Mouse (Mus musculus) C2C12 (cell line): ENCODE measurements around the gene Greb1.

ENCODE experiments used
- CEBPB ChIP-seq: IDR thresholded peaks from one replicate; pipeline ENCODE4 v1.6.1; 2011; ENCODE audit warnings: low read depth, mild to moderate bottlenecking, control low read depth, moderate library complexity
- CTCF ChIP-seq: IDR thresholded peaks from one replicate; pipeline ENCODE4 v1.5.1; 2011; ENCODE audit not compliant: control insufficient read depth, insufficient read depth, insufficient read length
- FOSL1 ChIP-seq: IDR thresholded peaks from one replicate; pipeline ENCODE4 v1.8.0; 2011; ENCODE audit warnings: mild to moderate bottlenecking, low read length; ENCODE audit not compliant: poor library complexity, insufficient read depth, severe bottlenecking
- MAX ChIP-seq: IDR thresholded peaks from one replicate; pipeline ENCODE4 v1.6.1; 2011; ENCODE audit warnings: mild to moderate bottlenecking, control low read depth
- MYOD1 ChIP-seq: IDR thresholded peaks from one replicate; pipeline ENCODE4 v1.6.1; 2011; ENCODE audit warnings: low read depth; ENCODE audit not compliant: control insufficient read depth, insufficient read length
- MYOG ChIP-seq: IDR thresholded peaks from one replicate; pipeline ENCODE4 v1.6.1; 2011; ENCODE audit not compliant: control insufficient read depth, insufficient read length; ENCODE audit errors: extremely low read depth
- USF1 ChIP-seq: IDR thresholded peaks from one replicate; pipeline ENCODE4 v1.6.1; 2011; ENCODE audit warnings: low read depth, mild to moderate bottlenecking, control low read depth, moderate library complexity

- no peak for TF ChIP-seq CTCF
- TF ChIP-seq USF1: no peak
- no peak for TF ChIP-seq MYOG
- TF ChIP-seq CEBPB: no peak
- no peak for TF ChIP-seq MAX
- TF ChIP-seq MYOD1: no peak
- TF ChIP-seq FOSL1: no peak
Measured at GRCm38 (mm10) chr12:16726229-16726628, 74.5 kb downstream of the Greb1 start.
